Mouse (Mus musculus): ENCODE measurements around the gene Dhdh. TPM values are rescaled to one million over a fixed set of nuclear protein-coding genes. Genes with fewer than 3 reads are reported as not detected.
A peak's percentile ranks its signal among the peaks of the same experiment; 100 is the strongest.
"Not testable (repeated sequence)": the region's sequence is repeated elsewhere in the genome, so short reads cannot be mapped to it uniquely, and the experiment has no call there.

Gene Dhdh
- polyA plus RNA-seq, 1 experiment from 2014 or later: 6.1 TPM

DNA sequence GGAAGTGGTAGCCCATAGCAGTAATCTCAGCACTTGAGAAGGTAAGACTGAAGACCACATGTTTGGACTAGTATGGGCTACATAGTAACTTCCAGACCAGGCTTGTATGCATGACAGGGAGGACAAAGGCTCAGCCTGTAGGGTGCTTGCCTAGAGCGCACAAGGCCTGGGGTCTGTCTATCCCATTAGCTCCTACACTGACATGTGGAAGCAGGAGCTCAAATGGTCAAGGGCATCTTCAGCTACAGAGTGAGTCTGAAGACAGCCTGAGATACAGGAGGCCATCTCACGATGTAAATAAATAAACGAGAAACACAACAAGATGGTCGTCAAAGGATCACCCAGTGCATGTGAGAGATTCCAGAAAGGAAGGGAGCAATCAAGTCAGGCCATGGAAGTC is 26.3 kb downstream of the Dhdh start:
- WGBS: 88% methylated on average over 4 of the region's 4 CpGs
- Histone ChIP-seq H3K4me3 (no peak overlapping the region), H3K27me3 (ENCODE audit: insufficient read depth, poor library complexity, severe bottlenecking) (no peaks in the 10 kb centered on the region), H3K9me3 (no peaks in the 10 kb centered on the region), H3K36me3 (peaks cover 61% of the 10 kb centered on the region), H3K27ac (no peak overlapping the region), H3K4me1 (peaks cover 52% of the 10 kb centered on the region)
- DNase-seq (ENCODE audit: low spot score): no peak

DNA sequence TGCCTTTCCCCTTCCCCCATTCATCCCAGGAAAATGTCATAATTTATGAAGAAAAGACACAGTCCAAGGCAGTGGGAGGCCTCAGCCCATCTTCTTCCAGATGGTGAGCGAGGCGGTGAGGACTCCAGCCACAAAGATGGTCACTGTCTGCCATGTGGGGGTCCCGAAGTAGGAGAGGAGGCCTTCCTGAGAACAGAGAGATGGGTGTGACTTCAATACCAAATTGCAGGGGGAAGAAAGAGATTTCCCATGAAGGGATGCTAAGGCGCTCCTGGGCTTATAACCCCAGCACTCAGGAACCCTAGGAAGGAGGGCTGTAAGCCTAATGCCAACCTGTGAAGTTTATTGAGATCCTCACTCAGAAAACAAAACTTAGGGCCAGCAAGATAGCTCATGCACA is 26.8 kb downstream of the Dhdh start:
- H3K9me3 ChIP-seq: no peaks in the 10 kb centered on the region
- peak overlapping the region; percentile 94 for H3K27ac ChIP-seq
- H3K4me1 ChIP-seq: peaks cover 54% of the 10 kb centered on the region
- no peak overlapping the region for H3K4me3 ChIP-seq
- no peak for DNase-seq (ENCODE audit: low spot score)
- H3K27me3 ChIP-seq (ENCODE audit: insufficient read depth, poor library complexity, severe bottlenecking): no peaks in the 10 kb centered on the region
- H3K36me3 ChIP-seq: peaks cover 66% of the 10 kb centered on the region
- WGBS: 89% methylated on average over 4 of the region's 4 CpGs

DNA sequence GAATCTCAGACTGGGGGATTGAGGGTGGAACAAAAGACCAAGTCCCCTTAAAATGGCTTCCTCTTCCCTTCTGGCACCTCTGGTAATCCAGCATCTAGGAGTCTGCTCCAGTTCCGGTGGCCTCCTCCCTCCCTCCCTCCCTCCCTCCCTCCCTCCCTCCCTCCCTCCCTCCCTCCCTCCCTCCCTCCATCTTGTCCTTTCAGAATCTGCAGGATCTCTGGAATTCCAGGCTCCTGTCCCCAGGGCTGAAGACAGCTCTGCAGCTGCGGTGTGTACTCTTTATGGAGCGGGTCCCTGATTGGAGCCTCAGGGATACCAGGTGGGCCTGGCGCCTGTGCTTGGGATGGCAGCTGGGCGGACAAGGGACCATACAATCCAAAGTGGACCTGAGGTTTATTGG is 27.3 kb downstream of the Dhdh start:
- Histone ChIP-seq H3K27ac (peak overlapping the region; percentile 94), H3K4me1 (peaks cover 55% of the 10 kb centered on the region), H3K36me3 (peaks cover 66% of the 10 kb centered on the region), H3K27me3 (ENCODE audit: insufficient read depth, poor library complexity, severe bottlenecking) (no peaks in the 10 kb centered on the region), H3K4me3 (peak overlapping the region; percentile 79), H3K9me3 (no peaks in the 10 kb centered on the region)
- WGBS: 66% methylated on average over 4 of the region's 5 CpGs
- no peak for DNase-seq (ENCODE audit: low spot score)

DNA sequence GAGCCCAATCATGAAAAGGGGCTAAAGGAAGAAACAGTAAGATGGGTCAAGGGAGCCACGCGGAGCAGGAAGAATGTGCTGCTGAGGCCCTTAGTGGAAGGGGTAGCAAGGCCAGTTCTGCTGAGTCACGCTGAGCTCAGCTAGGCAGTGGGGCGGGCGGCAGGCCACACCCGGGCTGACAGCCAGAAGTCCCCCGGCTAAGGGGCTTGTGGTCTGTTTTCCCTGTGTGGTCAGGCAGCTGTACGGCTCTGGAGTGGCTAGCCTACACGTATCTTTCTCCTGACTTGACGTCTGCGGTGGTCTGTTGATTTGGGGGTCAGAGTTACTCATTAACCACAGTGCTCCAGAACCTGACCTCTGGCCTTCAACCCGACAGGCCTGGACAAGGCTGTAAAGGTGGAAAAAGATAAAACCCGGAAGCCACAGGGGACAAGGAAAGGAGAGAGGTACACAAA is 27.7 kb downstream of the Dhdh start:
- no peaks in the 10 kb centered on the region for H3K27me3 ChIP-seq (ENCODE audit: insufficient read depth, poor library complexity, severe bottlenecking)
- no peaks in the 10 kb centered on the region for H3K9me3 ChIP-seq
- peak; percentile 94 for DNase-seq (ENCODE audit: low spot score)
- H3K27ac ChIP-seq: peak overlapping the region; percentile 94
- H3K4me1 ChIP-seq: peaks cover 50% of the 10 kb centered on the region
- peak overlapping the region; percentile 79 for H3K4me3 ChIP-seq
- H3K36me3 ChIP-seq: peaks cover 69% of the 10 kb centered on the region
- WGBS: 17% methylated on average over 13 of the region's 13 CpGs

DNA sequence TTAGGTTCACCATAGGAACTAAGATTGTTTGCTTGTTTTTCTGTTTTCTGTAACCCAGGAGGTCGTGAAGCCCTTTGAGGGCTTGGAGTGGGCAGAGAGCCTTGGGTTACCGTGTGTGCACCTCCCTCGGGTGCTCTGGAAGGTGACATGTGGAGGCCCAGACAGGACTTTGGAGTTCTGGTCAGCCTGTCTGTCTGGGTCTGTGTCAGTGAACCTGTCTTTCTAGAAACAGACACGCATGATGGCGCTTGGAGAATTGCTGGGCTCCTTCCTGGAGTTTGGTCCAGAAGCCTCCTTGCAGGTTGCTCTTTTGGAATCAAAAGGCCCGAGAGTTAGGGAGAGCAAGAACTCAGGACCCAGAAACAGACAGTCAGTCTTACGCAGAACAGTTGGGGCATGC is 28.2 kb downstream of the Dhdh start:
- no peak for DNase-seq (ENCODE audit: low spot score)
- H3K36me3 ChIP-seq: peaks cover 71% of the 10 kb centered on the region
- peak overlapping the region; percentile 79 for H3K4me3 ChIP-seq
- no peaks in the 10 kb centered on the region for H3K9me3 ChIP-seq
- peak overlapping the region; percentile 94 for H3K27ac ChIP-seq
- H3K4me1 ChIP-seq: peaks cover 45% of the 10 kb centered on the region
- 67% methylated on average over 7 of the region's 7 CpGs for WGBS
- H3K27me3 ChIP-seq (ENCODE audit: insufficient read depth, poor library complexity, severe bottlenecking): no peaks in the 10 kb centered on the region

DNA sequence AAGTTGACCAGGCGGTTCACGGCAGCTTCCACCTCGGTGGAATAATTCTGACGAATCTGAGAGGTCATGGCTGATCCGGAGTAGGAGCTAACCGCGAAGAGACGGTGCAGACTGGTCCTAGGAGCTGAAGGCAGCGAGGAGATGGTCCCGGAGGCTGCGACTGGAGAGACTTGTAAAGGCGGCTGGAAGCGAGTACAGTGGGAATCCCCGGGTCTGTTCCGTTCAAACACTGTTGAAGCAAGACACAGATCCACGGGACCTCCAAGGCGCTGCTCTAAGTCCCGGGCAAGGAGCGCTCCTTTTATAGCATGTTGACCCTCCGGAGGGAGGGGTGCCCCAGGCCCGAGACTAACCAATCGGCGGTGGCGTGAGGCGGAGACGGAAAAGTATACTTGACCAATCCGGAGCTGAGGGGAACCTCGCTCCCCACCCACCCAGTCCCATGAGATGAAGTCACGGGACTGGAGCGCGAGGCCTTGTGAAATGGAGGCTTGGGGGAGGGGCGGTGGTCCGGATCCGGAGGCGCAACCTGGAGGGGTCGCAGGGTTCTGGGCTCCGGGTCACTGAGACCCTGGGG is 29.0 kb downstream of the Dhdh start, which contains the start of gene Ftl1:
TSS of gene Ftl1 (minus strand) at position 321 of the 577 bp plus-strand sequence.
- H3K27me3 ChIP-seq (ENCODE audit: insufficient read depth, poor library complexity, severe bottlenecking); H3K9me3 ChIP-seq: not testable (repeated sequence)
- Histone ChIP-seq H3K27ac (peak within 1 kb of the TSS; percentile 94), H3K4me1 (peaks cover 43% of the 10 kb centered on the region), H3K36me3 (peaks cover 71% of the 10 kb centered on the region), H3K4me3 (peak within 1 kb of the TSS; percentile 79)
- peak; percentile 100 for DNase-seq (ENCODE audit: low spot score)
- WGBS: under 1% methylated on average over 37 of the region's 37 CpGs

DNA sequence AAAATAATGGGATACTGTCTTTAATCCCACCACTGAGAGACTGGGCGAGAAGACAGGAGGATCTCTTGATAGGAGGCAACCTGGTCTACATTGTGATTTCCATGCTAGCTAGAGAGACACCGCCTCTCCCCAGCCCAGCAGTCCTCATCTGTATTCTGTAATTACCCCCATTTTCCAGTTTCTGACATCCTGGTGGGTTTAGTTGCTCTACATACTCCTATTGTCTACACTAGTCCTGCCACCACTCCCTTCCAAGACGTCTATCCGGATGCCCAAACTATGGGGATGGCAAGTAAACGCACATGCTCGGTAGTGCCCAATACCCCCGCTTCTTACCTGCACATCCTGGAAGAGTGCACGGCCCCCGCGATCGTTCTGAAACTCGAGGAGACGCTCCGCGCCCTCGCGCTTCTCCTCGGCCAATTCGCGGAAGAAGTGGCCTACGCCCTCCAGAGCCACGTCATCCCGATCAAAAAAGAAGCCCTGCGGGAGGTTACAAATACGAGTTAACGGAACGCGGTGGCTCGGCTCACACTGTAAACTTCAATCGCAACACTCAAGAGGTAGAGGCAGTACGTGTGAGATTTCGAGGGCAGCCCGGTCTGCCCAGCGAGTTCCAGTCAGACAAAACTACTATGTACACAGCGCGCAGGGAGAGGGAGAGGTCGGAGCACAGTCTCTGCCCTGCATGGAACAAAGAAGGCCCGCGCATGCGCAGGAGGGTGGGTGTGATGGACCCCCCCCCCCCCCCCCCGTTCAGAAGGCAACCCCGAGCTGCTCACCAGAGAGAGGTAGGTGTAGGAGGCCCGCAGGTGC is 29.6 kb downstream of the Dhdh start:
- Histone ChIP-seq H3K27ac (peak overlapping the region; percentile 94), H3K36me3 (peaks cover 72% of the 10 kb centered on the region), H3K4me3 (peak overlapping the region; percentile 79), H3K9me3 (no peaks in the 10 kb centered on the region), H3K4me1 (peaks cover 43% of the 10 kb centered on the region), H3K27me3 (ENCODE audit: insufficient read depth, poor library complexity, severe bottlenecking) (no peaks in the 10 kb centered on the region)
- DNase-seq (ENCODE audit: low spot score): peak; percentile 92
- WGBS: 1% methylated on average over 43 of the region's 43 CpGs

DNA sequence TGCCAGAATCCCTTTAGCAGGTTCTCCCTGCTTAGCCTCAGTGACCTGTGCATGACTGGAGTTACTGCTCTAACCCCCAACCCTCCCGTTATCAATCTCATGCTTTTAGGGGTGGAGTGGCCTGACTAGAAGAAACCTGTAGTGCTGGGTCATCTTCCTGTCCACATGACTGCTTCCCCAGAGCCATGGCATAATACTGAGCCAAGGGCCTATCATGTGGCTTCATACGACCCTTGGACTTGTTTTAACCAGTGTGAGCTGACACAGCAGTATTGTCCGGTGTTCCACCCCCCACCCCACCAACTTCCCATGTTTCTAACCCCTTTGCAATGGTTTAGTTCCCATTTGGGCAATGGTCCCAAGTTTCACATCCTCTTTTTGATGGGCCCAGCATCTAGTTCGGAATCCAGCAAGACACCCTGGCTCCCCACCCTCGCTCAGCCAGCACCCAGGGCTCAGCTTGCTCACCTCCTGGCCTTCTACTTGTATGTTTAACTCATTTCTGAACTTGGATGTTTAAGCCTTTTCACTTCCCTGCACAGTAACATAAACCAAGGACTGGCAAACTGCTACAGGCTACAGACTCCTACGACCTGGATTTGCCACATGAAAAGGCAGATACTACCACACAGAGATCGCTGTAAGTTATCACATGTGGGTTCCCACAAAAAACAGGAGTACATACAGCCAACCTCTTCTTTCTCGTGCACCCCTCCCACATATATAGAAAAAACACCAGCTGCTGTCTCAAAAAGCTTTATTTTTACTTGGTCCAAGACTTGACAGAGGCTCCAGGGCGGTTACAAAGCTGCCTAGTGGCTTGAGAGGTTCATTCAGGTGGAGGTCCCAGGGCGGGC is 31.2 kb downstream of the Dhdh start:
- H3K27ac ChIP-seq: peak overlapping the region; percentile 94
- WGBS: 61% methylated on average over 9 of the region's 10 CpGs
- H3K4me3 ChIP-seq: peak overlapping the region; percentile 79
- H3K4me1 ChIP-seq: peaks cover 43% of the 10 kb centered on the region
- H3K27me3 ChIP-seq (ENCODE audit: insufficient read depth, poor library complexity, severe bottlenecking): no peaks in the 10 kb centered on the region
- H3K36me3 ChIP-seq: peaks cover 72% of the 10 kb centered on the region
- no peak for DNase-seq (ENCODE audit: low spot score)
- H3K9me3 ChIP-seq: no peaks in the 10 kb centered on the region

DNA sequence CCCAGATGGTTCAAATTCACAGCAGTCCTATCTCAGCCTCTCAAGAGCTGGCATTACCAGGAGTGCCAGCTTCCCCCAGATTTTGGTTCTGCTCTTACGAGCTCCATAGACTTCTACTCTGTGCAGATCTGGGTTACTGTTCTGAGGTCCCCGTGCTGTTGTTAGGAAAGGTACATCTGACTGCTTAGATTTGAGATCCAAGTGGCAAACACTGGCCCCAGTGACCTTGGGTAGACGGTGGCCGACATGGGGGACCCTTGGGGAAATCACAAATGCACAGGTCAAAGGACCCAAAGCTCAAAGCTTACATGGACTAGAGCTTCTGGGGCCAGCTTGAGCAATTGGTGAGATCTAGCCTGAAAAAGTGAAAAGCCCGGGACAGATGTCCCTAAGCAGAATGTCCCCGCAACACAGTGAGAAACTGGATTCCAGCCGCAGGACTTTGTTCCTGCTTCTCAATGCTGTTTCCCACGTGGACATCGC is 31.8 kb downstream of the Dhdh start:
- Histone ChIP-seq H3K4me3 (peak overlapping the region; percentile 79; the same call in 1 of the 2 replicates), H3K27ac (peak overlapping the region; percentile 43; the same call in 1 of the 2 replicates), H3K4me1 (peaks cover 42% of the 10 kb centered on the region), H3K36me3 (peaks cover 73% of the 10 kb centered on the region), H3K27me3 (ENCODE audit: insufficient read depth, poor library complexity, severe bottlenecking) (no peaks in the 10 kb centered on the region), H3K9me3 (no peaks in the 10 kb centered on the region)
- DNase-seq (ENCODE audit: low spot score): no peak
- WGBS: 47% methylated on average over 9 of the region's 9 CpGs

DNA sequence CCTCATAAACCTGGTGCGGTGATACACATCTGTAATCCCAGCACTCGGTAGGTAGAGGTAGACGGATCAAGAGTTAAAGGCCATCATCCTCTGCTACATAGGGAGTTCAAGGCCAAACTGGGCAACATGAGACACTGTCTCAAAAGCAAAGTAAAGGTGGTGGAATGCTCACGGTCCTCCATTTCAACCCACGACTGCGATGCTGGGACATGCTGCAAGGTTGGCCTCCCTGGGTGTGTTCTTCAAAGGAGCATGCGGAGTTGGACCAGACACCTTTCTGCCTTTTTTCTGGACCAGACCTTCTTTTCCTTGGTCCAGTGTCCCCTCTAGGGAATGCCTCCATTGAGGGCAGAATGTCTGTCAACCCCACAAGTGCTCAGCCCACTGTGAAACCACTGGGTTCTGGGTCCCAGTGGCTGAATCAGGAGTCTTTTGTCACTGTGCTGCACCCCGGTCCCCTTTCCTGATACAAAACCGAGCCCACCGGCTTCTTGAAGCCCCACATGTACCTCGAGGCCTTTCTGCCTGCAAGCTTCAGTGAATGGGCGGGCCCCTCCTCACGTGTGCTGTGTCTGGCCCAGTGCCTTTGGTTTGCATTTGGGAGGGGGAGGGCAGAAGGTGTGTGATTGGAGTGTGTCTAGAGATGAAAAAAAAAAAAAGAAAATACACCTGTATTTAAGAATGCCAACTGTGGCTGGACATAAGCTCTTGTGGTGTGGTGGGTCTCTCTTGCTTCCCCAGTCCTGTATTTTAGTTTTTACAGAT is 32.5 kb downstream of the Dhdh start:
- Histone ChIP-seq H3K27me3 (ENCODE audit: insufficient read depth, poor library complexity, severe bottlenecking) (no peaks in the 10 kb centered on the region), H3K4me1 (peaks cover 40% of the 10 kb centered on the region), H3K4me3 (no peak overlapping the region), H3K9me3 (no peaks in the 10 kb centered on the region), H3K27ac (no peak overlapping the region; the same call in 1 of the 2 replicates), H3K36me3 (peaks cover 75% of the 10 kb centered on the region)
- WGBS: 73% methylated on average over 13 of the region's 13 CpGs
- DNase-seq (ENCODE audit: low spot score): no peak

DNA sequence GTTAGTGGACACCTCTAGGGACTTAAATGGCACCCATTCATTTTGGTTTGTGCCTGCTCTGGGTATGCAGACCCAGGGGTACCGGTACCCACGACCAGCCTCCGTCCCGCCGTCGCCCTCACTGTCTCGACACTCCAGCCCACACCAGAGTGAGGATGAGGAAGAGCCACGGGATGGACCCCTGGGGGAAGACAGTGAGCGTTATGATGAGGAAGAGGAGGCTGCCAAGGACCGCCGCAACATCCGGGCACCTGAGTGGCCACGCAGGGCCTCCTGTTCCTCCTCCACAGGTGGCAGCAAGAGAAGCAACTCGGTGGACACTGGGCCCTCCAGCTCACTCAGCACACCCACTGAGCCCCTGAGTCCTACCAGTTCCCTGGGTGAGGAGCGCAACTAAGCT is 33.6 kb downstream of the Dhdh start:
- WGBS: 84% methylated on average over 15 of the region's 15 CpGs
- H3K4me3 ChIP-seq: no peak overlapping the region
- H3K4me1 ChIP-seq: peaks cover 29% of the 10 kb centered on the region
- H3K27me3 ChIP-seq (ENCODE audit: insufficient read depth, poor library complexity, severe bottlenecking): no peaks in the 10 kb centered on the region
- H3K27ac ChIP-seq: no peak overlapping the region
- no peak for DNase-seq (ENCODE audit: low spot score)
- H3K36me3 ChIP-seq: peaks cover 77% of the 10 kb centered on the region
- H3K9me3 ChIP-seq: no peaks in the 10 kb centered on the region

DNA sequence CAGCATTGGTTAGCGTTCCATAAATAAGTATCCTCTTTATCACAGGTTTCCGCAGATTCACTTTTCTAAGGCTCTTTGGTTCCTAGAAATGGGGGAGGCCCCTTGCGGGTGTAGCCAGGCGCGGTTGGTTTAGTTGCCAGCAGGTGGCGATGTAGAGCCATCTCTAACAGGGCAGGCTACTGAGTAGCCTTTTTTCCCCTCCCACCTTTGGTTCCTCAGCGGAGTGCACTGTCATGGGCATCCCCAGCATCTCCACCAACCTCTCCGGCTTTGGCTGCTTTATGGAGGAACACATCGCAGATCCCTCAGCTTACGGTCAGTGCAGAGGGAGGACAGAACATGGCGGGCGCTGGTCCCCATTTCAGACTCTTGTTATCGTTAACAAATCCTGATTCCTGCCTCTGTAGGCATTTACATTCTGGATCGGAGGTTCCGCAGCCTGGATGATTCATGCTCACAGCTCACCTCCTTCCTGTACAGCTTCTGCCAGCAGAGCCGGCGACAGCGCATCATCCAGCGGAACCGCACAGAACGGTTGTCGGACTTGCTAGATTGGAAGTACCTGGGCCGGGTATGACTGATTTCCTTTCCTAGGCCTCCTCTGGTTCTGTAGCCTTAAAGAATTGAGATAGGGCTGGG is 37.1 kb downstream of the Dhdh start:
- no peak overlapping the region for H3K27ac ChIP-seq
- peak; percentile 92 for DNase-seq (ENCODE audit: low spot score)
- peaks cover 79% of the 10 kb centered on the region for H3K36me3 ChIP-seq
- no peak overlapping the region for H3K4me3 ChIP-seq
- H3K9me3 ChIP-seq: no peaks in the 10 kb centered on the region
- 52% methylated on average over 23 of the region's 23 CpGs for WGBS
- H3K27me3 ChIP-seq (ENCODE audit: insufficient read depth, poor library complexity, severe bottlenecking): no peaks in the 10 kb centered on the region
- H3K4me1 ChIP-seq: peaks cover 14% of the 10 kb centered on the region; the same call in 1 of the 2 replicates
